Mouse (Mus musculus): ENCODE results near the gene Tbc1d22a. TPM values are rescaled to one million over a fixed set of nuclear protein-coding genes. Genes with fewer than 3 reads are reported as not detected.
"Not testable (repeated sequence)": the region's sequence is repeated elsewhere in the genome, so short reads cannot be mapped to it uniquely, and the experiment has no call there.

Gene Tbc1d22a
- polyA plus RNA-seq, 1 experiment = 56.5 TPM

DNA sequence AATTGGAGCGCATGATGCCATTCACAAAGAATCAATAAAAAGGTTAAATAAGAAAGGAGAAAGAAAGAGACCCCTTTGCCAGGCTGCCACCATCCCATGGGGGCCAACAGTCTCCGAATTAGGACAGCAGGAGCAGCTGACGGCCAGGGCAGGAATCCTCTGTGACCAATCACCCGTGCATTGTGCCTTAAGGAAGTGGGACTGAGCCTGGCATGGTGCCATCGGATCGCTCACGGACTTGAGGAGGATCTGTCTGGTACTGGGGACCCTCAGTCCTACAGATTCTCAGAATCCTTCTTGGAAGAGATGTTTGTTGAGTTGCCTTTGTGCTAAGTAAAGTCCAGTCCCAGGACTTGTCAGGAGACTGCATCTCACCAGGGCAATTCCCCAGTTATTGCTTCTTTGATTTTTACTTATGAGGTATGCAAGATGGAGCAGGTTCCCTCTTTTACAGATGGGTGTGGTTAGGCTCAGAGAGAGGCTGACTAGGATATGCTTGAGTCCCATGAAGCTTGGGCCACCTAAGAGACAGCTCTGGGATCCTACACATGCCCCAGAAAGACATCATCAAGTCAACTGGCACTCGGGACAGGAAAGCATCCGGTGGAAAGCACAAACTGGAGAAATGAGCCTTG lies 12.4 kb upstream of the Tbc1d22a start:
- H3K4me3 ChIP-seq (ENCODE audit: control insufficient read depth, insufficient read depth, low read length) = no peak overlapping the region
- H3K4me1 ChIP-seq (replicated peaks; ENCODE audit: control insufficient read depth, insufficient read depth, low read length) = peaks cover 34% of the 10 kb centered on the region
- 92% methylated on average over 9 of the region's 9 CpGs for WGBS

DNA sequence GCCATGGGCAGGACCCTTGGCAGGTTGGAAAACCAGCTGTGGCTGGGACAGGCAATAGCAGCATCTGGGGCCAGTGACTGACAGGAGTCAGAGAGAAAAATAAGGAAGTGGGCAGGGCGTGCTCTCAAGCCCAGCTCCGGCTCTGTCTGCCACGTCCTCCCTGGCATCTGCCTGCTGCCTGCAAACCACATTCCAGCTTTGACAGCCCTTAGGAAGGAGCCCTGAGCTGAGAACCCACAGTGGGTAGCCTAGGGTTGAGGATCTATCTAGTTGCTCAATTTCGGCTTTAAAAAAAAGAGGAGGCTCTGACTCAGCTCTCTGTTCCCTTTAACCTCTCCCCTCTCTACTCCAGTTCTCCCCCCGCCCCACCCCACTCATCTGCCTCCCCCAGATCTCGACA lies 11.6 kb upstream of the Tbc1d22a start:
- Histone ChIP-seq H3K27ac (ENCODE audit: control insufficient read depth, insufficient read depth, low read length) (peak overlapping the region; percentile 72; the same call in 1 of the 2 replicates), H3K36me3 (ENCODE audit: control insufficient read depth, insufficient read depth, low read length) (no peaks in the 10 kb centered on the region), H3K4me3 (ENCODE audit: control insufficient read depth, insufficient read depth, low read length) (no peak overlapping the region), H3K27me3 (ENCODE audit: control insufficient read depth, insufficient read depth, low read length) (no peaks in the 10 kb centered on the region), H3K4me1 (replicated peaks; ENCODE audit: control insufficient read depth, insufficient read depth, low read length) (peaks cover 34% of the 10 kb centered on the region)
- 12% methylated on average over 6 of the region's 6 CpGs for WGBS
- TF ChIP-seq CTCF (IDR thresholded peaks at IDR 0.05; ENCODE audit: borderline replicate concordance, control insufficient read depth, extremely low read depth, insufficient read depth, low read length, poor library complexity) = no peak
- no peak for DNase-seq

More for the DNA sequence above, 12.4 kb upstream of the Tbc1d22a start:
- H3K36me3 ChIP-seq (ENCODE audit: control insufficient read depth, insufficient read depth, low read length) = no peaks in the 10 kb centered on the region
- no peak overlapping the region for H3K27ac ChIP-seq (ENCODE audit: control insufficient read depth, insufficient read depth, low read length)
- no peaks in the 10 kb centered on the region for H3K27me3 ChIP-seq (ENCODE audit: control insufficient read depth, insufficient read depth, low read length)
- no peak for TF ChIP-seq CTCF (IDR thresholded peaks at IDR 0.05; ENCODE audit: borderline replicate concordance, control insufficient read depth, extremely low read depth, insufficient read depth, low read length, poor library complexity)
- no peak for TF ChIP-seq POLR2A (IDR thresholded peaks at IDR 0.05; ENCODE audit: control insufficient read depth, extremely low read depth, insufficient read depth, low read length, poor library complexity)
- DNase-seq = no peak

DNA sequence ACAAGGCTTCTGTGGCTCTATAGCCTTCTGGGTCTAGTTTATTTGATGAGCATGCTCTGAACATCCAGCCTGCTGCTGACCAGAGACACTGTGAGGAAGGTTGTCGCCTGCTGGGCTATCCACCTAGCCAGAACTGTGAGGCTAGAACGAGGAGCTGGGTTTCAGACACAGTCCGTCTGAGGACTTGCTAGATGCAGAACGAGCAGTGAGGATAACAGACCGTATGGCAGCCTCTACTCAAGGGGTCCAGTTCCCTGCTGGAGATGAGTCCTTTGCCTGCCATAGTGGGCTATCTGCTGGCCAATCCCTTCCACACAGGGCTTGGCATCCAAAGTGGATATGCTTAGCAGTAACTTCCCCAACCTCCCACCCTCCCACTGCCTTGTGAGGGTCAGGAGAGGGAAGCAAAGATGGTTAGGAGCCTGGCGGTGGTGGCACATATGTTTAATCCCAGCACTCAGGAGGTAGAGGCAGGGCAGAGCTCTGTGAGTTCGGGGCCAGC lies 10.9 kb upstream of the Tbc1d22a start:
- Histone ChIP-seq H3K36me3 (ENCODE audit: control insufficient read depth, insufficient read depth, low read length) (no peaks in the 10 kb centered on the region), H3K27ac (ENCODE audit: control insufficient read depth, insufficient read depth, low read length) (peak overlapping the region; percentile 72; the same call in 1 of the 2 replicates), H3K4me1 (replicated peaks; ENCODE audit: control insufficient read depth, insufficient read depth, low read length) (peaks cover 34% of the 10 kb centered on the region), H3K4me3 (ENCODE audit: control insufficient read depth, insufficient read depth, low read length) (no peak overlapping the region), H3K27me3 (ENCODE audit: control insufficient read depth, insufficient read depth, low read length) (no peaks in the 10 kb centered on the region)
- TF ChIP-seq POLR2A (IDR thresholded peaks at IDR 0.05; ENCODE audit: control insufficient read depth, extremely low read depth, insufficient read depth, low read length, poor library complexity) (no peak), CTCF (IDR thresholded peaks at IDR 0.05; ENCODE audit: borderline replicate concordance, control insufficient read depth, extremely low read depth, insufficient read depth, low read length, poor library complexity) (peak; percentile 11; the same call in 1 of the 2 replicates)
- WGBS = 78% methylated on average over 7 of the region's 7 CpGs
- no peak for DNase-seq

DNA sequence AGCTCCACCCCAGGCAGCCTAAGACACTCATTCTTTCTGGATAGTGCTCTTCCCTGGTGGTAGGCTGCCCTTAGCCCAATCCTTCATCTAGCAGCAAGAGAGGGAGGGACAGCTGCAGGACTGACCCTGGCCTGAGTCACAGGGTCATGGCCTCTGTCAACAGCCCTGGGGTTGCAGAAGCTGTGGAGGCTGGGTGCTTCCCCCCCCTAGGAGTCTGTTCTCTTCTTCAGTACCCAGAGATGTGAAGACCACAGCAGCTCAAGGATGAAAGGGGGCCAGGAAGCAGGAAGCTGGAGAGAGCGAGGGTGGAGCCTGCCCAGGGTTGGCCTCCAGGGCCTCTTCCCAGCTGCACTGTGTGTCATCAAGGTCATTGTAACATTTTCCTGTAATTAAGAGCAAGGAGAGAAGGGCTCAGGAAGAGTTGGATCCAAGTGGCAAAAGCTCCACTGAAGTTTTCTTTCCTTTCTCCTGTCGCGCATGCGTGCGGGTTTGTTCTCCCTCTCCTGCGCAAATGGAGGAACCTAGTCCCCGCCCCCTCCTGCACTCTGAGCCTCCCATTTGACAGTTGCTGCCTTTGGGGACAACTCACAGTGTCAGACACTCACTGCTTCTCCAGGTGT lies 10.2 kb upstream of the Tbc1d22a start:
- peak; percentile 80 for DNase-seq
- peak overlapping the region; percentile 26 for H3K4me3 ChIP-seq (ENCODE audit: control insufficient read depth, insufficient read depth, low read length)
- no peaks in the 10 kb centered on the region for H3K36me3 ChIP-seq (ENCODE audit: control insufficient read depth, insufficient read depth, low read length)
- no peak for TF ChIP-seq POLR2A (IDR thresholded peaks at IDR 0.05; ENCODE audit: control insufficient read depth, extremely low read depth, insufficient read depth, low read length, poor library complexity)
- TF ChIP-seq CTCF (IDR thresholded peaks at IDR 0.05; ENCODE audit: borderline replicate concordance, control insufficient read depth, extremely low read depth, insufficient read depth, low read length, poor library complexity) = no peak
- H3K4me1 ChIP-seq (replicated peaks; ENCODE audit: control insufficient read depth, insufficient read depth, low read length) = peaks cover 34% of the 10 kb centered on the region
- H3K27me3 ChIP-seq (ENCODE audit: control insufficient read depth, insufficient read depth, low read length) = no peaks in the 10 kb centered on the region
- peak overlapping the region; percentile 72 for H3K27ac ChIP-seq (ENCODE audit: control insufficient read depth, insufficient read depth, low read length)
- WGBS = 42% methylated on average over 7 of the region's 7 CpGs

DNA sequence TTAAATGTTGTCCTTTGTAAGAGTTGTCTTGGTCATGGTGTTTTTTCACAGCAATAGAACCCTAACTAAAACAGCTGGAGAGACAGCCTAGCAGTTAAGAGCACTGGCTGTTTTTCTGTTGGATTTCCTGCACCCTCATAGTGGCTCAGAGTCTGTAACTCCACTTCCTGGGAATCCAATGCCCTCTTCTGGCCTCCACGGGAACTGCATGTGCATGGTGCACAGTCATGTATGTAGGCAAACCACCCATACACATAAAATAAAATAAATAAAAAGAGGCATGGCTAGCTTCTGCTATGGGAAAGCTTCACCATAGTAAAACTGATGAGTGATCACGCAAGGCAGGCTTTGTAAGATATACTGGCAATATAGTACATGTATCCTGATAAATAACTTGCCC lies 9.0 kb upstream of the Tbc1d22a start:
- Histone ChIP-seq H3K36me3 (ENCODE audit: control insufficient read depth, insufficient read depth, low read length) (no peaks in the 10 kb centered on the region), H3K27me3 (ENCODE audit: control insufficient read depth, insufficient read depth, low read length) (no peaks in the 10 kb centered on the region), H3K4me3 (ENCODE audit: control insufficient read depth, insufficient read depth, low read length) (no peak overlapping the region), H3K4me1 (replicated peaks; ENCODE audit: control insufficient read depth, insufficient read depth, low read length) (peaks cover 34% of the 10 kb centered on the region), H3K27ac (ENCODE audit: control insufficient read depth, insufficient read depth, low read length) (peak overlapping the region; percentile 61; the same call in 1 of the 2 replicates)
- DNase-seq = peak; percentile 87
- WGBS = 85% methylated on average over 2 of the region's 2 CpGs
- no peak for TF ChIP-seq POLR2A (IDR thresholded peaks at IDR 0.05; ENCODE audit: control insufficient read depth, extremely low read depth, insufficient read depth, low read length, poor library complexity)
- TF ChIP-seq CTCF (IDR thresholded peaks at IDR 0.05; ENCODE audit: borderline replicate concordance, control insufficient read depth, extremely low read depth, insufficient read depth, low read length, poor library complexity) = no peak

DNA sequence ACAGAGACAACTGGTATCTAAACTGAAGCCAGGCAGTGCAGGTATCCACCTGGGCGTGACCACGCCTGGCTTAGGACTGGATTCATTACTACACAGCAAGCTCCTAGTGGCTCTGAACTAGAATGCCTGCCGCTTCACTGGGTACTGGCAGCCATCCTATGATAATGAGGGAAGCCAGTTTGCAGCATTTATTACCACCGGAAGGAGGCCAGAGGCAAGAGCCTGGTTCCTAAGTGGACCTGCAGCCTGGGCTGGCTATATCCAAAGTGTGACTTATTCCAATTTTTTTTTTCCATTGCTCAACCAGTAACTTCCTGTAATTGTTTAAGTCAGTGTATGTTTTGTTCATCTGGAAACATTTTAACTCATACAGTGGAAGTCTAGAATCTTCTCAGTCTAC lies 7.9 kb upstream of the Tbc1d22a start:
- Histone ChIP-seq H3K27me3 (ENCODE audit: control insufficient read depth, insufficient read depth, low read length) (no peaks in the 10 kb centered on the region), H3K4me1 (replicated peaks; ENCODE audit: control insufficient read depth, insufficient read depth, low read length) (peaks cover 29% of the 10 kb centered on the region), H3K36me3 (ENCODE audit: control insufficient read depth, insufficient read depth, low read length) (no peaks in the 10 kb centered on the region), H3K4me3 (ENCODE audit: control insufficient read depth, insufficient read depth, low read length) (no peak overlapping the region), H3K27ac (ENCODE audit: control insufficient read depth, insufficient read depth, low read length) (no peak overlapping the region)
- WGBS = 92% methylated on average over 4 of the region's 4 CpGs
- TF ChIP-seq CTCF (IDR thresholded peaks at IDR 0.05; ENCODE audit: borderline replicate concordance, control insufficient read depth, extremely low read depth, insufficient read depth, low read length, poor library complexity) (no peak), POLR2A (IDR thresholded peaks at IDR 0.05; ENCODE audit: control insufficient read depth, extremely low read depth, insufficient read depth, low read length, poor library complexity) (no peak)
- no peak for DNase-seq

DNA sequence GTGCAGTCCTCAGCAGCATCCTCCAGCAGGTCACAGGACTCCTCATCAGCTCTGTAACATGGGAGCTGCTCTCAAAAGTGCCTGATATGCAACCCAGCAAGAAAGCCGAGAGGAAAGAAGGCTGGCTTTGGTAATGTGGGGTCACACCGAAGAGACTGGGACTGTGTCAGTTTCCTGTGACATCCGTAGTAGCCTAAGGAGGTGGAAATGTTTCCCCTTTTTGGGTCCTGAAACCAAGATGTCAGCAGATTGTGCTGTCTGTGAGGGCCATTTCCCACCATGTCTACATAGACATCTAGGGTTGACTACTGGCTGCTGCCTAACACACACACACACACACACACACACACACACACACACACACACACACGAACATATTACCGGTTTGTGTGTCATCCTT lies 2.1 kb upstream of the Tbc1d22a start:
- 92% methylated on average over 5 of the region's 5 CpGs for WGBS
- not testable (repeated sequence) for DNase-seq; H3K4me3 ChIP-seq (ENCODE audit: control insufficient read depth, insufficient read depth, low read length); H3K4me1 ChIP-seq (replicated peaks; ENCODE audit: control insufficient read depth, insufficient read depth, low read length); H3K27me3 ChIP-seq (ENCODE audit: control insufficient read depth, insufficient read depth, low read length); H3K27ac ChIP-seq (ENCODE audit: control insufficient read depth, insufficient read depth, low read length); H3K36me3 ChIP-seq (ENCODE audit: control insufficient read depth, insufficient read depth, low read length)

All from thymus, adult 2 months (tissue).